8 mouse cellular contexts compared by ENCODE assay signal in genomic region chr7:28767462-28767965, GRCm38 (mm10). TPM values are rescaled to one million over a fixed set of nuclear protein-coding genes. Genes with fewer than 3 reads are reported as not detected.
DNase-seq lines count a peak whose midpoint lies in the region; ATAC-seq lines count a peak whose summit lies in the region.

Nfkbib (minus strand) TSS chr7:28767512.

- H3K27me3 ChIP-seq in kidney, embryonic 15.5 days, result no peaks in the 10 kb centered on the region
- no peaks in the 10 kb centered on the region for H3K27me3 ChIP-seq in hindbrain, embryonic 12.5 days
- H3K27me3 ChIP-seq in liver, embryonic 13.5 days, result no peaks in the 10 kb centered on the region
- H3K27me3 ChIP-seq in stomach, embryonic 15.5 days (replicated peaks), result no peaks in the 10 kb centered on the region

- no peaks in the 10 kb centered on the region for H3K9me3 ChIP-seq in kidney, embryonic 15.5 days (replicated peaks)
- no peaks in the 10 kb centered on the region for H3K9me3 ChIP-seq in hindbrain, embryonic 12.5 days (replicated peaks)
- H3K9me3 ChIP-seq in liver, embryonic 13.5 days (replicated peaks), result no peaks in the 10 kb centered on the region
- no peaks in the 10 kb centered on the region for H3K9me3 ChIP-seq in stomach, embryonic 15.5 days

- peaks cover 25% of the 10 kb centered on the region for H3K4me1 ChIP-seq in kidney, embryonic 15.5 days
- H3K4me1 ChIP-seq in hindbrain, embryonic 12.5 days, result peaks cover 23% of the 10 kb centered on the region
- H3K4me1 ChIP-seq in liver, embryonic 13.5 days (replicated peaks), result peaks cover 60% of the 10 kb centered on the region
- H3K4me1 ChIP-seq in stomach, embryonic 15.5 days, result peaks cover 19% of the 10 kb centered on the region

- ATAC-seq in kidney, embryonic 15.5 days (replicated peaks; ENCODE audit: low FRiP score), result no peak
- no peak for ATAC-seq in hindbrain, embryonic 12.5 days (ENCODE audit: low FRiP score)
- ATAC-seq in liver, embryonic 13.5 days (ENCODE audit: low read depth), result no peak
- ATAC-seq in stomach, embryonic 15.5 days (ENCODE audit: insufficient read depth, low FRiP score, low read depth), result no peak

- H3K9ac ChIP-seq in kidney, embryonic 15.5 days, result peak within 1 kb of the TSS; percentile 69
- H3K9ac ChIP-seq in hindbrain, embryonic 12.5 days, result peak within 1 kb of the TSS; percentile 84
- H3K9ac ChIP-seq in liver, embryonic 13.5 days, result peak within 1 kb of the TSS; percentile 80
- H3K9ac ChIP-seq in stomach, embryonic 15.5 days, result peak within 1 kb of the TSS; percentile 54

- 0 out of 2 replicates have a peak within 1 kb of the TSS, but pooled peaks have one; percentile 3 for H3K27ac ChIP-seq in kidney, embryonic 15.5 days
- no peak within 1 kb of the TSS for H3K27ac ChIP-seq in hindbrain, embryonic 12.5 days
- no peak within 1 kb of the TSS for H3K27ac ChIP-seq in liver, embryonic 13.5 days
- H3K27ac ChIP-seq in stomach, embryonic 15.5 days, result no peak within 1 kb of the TSS

- H3K4me2 ChIP-seq in kidney, embryonic 15.5 days, result peak within 1 kb of the TSS; percentile 69
- peak within 1 kb of the TSS; percentile 75 for H3K4me2 ChIP-seq in hindbrain, embryonic 12.5 days (replicated peaks)
- peak within 1 kb of the TSS; percentile 74 for H3K4me2 ChIP-seq in liver, embryonic 13.5 days
- peak within 1 kb of the TSS; percentile 68 for H3K4me2 ChIP-seq in stomach, embryonic 15.5 days

- 67% methylated on average over 7 of the region's 7 CpGs for WGBS in kidney, embryonic 15.5 days
- WGBS in hindbrain, embryonic 12.5 days, result 67% methylated on average over 7 of the region's 7 CpGs
- 72% methylated on average over 7 of the region's 7 CpGs for WGBS in liver, embryonic 13.5 days (ENCODE audit: insufficient replicate concordance)
- 57% methylated on average over 7 of the region's 7 CpGs for WGBS in stomach, embryonic 15.5 days

- H3K4me3 ChIP-seq in kidney, embryonic 15.5 days (replicated peaks), result peak within 1 kb of the TSS; percentile 84
- peak within 1 kb of the TSS; percentile 64 for H3K4me3 ChIP-seq in hindbrain, embryonic 12.5 days
- peak within 1 kb of the TSS; percentile 78 for H3K4me3 ChIP-seq in liver, embryonic 13.5 days (replicated peaks)
- peak within 1 kb of the TSS; percentile 88 for H3K4me3 ChIP-seq in stomach, embryonic 15.5 days (replicated peaks)

- no peak for DNase-seq in kidney, postnatal 36 days
- DNase-seq in adrenal gland, adult 18-20 months (ENCODE audit: low spot score in 2 of 2), result no peak
- no peak for DNase-seq in gastrocnemius, adult 18-20 months (ENCODE audit: low spot score)
- no peak for DNase-seq in liver, embryonic 13.5 days
- no peak for DNase-seq in urinary bladder, postnatal 36 days (ENCODE audit: low spot score in 2 of 2)

- H3K36me3 ChIP-seq in kidney, embryonic 15.5 days, result peaks cover under 1% of the 10 kb centered on the region; the same call in 1 of the 2 replicates
- H3K36me3 ChIP-seq in hindbrain, embryonic 12.5 days, result no peaks in the 10 kb centered on the region
- peaks cover 8% of the 10 kb centered on the region for H3K36me3 ChIP-seq in liver, embryonic 13.5 days
- H3K36me3 ChIP-seq in stomach, embryonic 15.5 days, result no peaks in the 10 kb centered on the region; the same call in 1 of the 2 replicates

RNA-seq across cellular contexts. Expression of gene Nfkbib, which starts in this region (rescaled TPM):
- 41.6 and 45.2 TPM in 2 replicates for polyA plus RNA-seq in kidney, embryonic 15.5 days (2015; fragmentation: Nextera tagmentation; extraction: Ambion mirVana)
- total RNA-seq in adrenal gland, adult 18-20 months (2021), result 10 to 100 TPM; 44.0 to 55.4 TPM
- 10 to 100 TPM; 33.2 to 34.9 TPM for total RNA-seq in gastrocnemius, adult 18-20 months (2021)
- 39.8 and 43.0 TPM in 2 replicates for polyA plus RNA-seq in hindbrain, embryonic 12.5 days (2016; fragmentation: Nextera tagmentation; extraction: Ambion mirVana)
- 37.0 and 37.1 TPM in 2 replicates for polyA plus RNA-seq in liver, embryonic 13.5 days (2015; fragmentation: Nextera tagmentation; extraction: Ambion mirVana)
- 38.7 and 40.1 TPM in 2 replicates for polyA plus RNA-seq in stomach, embryonic 15.5 days (2015; fragmentation: Nextera tagmentation; extraction: Ambion mirVana)
